Mouse (Mus musculus): ENCODE measurements around the gene Agtrap. TPM values are rescaled to one million over a fixed set of nuclear protein-coding genes. Genes with fewer than 3 reads are reported as not detected.

Agtrap gene
- polyA plus RNA-seq, 1 experiment, result 34.7 TPM

DNA sequence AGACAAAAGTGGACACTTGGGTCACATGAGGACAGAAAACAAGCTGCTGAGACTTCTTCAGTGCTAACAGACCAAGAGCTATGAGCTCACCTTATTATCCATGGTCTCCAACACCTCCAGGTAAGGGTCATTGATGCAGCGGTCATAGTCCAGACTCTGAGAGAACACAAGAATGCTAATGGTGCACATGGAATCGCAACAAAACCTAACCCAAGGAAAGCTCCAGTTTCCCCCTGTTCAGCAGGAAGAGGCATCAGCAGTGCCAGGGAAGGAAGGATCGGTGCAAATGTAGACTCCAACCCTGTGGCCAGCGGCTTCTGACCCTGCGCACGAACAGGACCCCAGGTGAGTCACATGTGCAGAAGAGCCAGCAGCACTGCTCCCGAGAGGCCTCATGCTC is 58.5 kb downstream of the Agtrap start:
- no peak overlapping the region for H3K27ac ChIP-seq (ENCODE audit: insufficient read depth, low read depth, low read length)
- peaks cover 2% of the 10 kb centered on the region; the same call in 1 of the 2 replicates for H3K4me1 ChIP-seq (ENCODE audit: control insufficient read depth, insufficient read depth, low read length)
- no peak for TF ChIP-seq CTCF (IDR thresholded peaks at IDR 0.05; ENCODE audit: low read depth, low read length)
- no peak for TF ChIP-seq POLR2A (IDR thresholded peaks at IDR 0.05; ENCODE audit: borderline replicate concordance, low read depth, low read length)
- no peak overlapping the region for H3K4me3 ChIP-seq (ENCODE audit: insufficient read depth, low read length)

Other genes starting within 250 kb of the Agtrap start
- gene Zfp933, start 239.7 kb downstream of the Agtrap start, polyA plus RNA-seq (2012; ENCODE audit: insufficient read depth, insufficient read length, missing spikeins), result 8.9 and 13.4 TPM in 2 replicates
- 37.6 and 37.7 TPM in 2 replicates for gene Miip, start 219.2 kb downstream of the Agtrap start, polyA plus RNA-seq (2012; ENCODE audit: insufficient read depth, insufficient read length, missing spikeins)
- gene Fv1, start 219.1 kb downstream of the Agtrap start, polyA plus RNA-seq (2012; ENCODE audit: insufficient read depth, insufficient read length, missing spikeins), result 2.2 and 2.9 TPM in 2 replicates
- 21.6 and 25.6 TPM in 2 replicates for gene Mfn2, start 183.3 kb downstream of the Agtrap start, polyA plus RNA-seq (2012; ENCODE audit: insufficient read depth, insufficient read length, missing spikeins)
- gene Plod1, start 151.3 kb downstream of the Agtrap start, polyA plus RNA-seq (2012; ENCODE audit: insufficient read depth, insufficient read length, missing spikeins), result 95.3 and 101 TPM in 2 replicates
- 57.5 and 59.0 TPM in 2 replicates for gene 2510039O18Rik, start 147.1 kb downstream of the Agtrap start, polyA plus RNA-seq (2012; ENCODE audit: insufficient read depth, insufficient read length, missing spikeins)
- gene Nppb, start 102.2 kb downstream of the Agtrap start, polyA plus RNA-seq (2012; ENCODE audit: insufficient read depth, insufficient read length, missing spikeins), result not detected in 2 replicates
- gene Nppa, start 87.3 kb downstream of the Agtrap start, polyA plus RNA-seq (2012; ENCODE audit: insufficient read depth, insufficient read length, missing spikeins), result not detected in 2 replicates
- gene Clcn6, start 49.2 kb downstream of the Agtrap start, polyA plus RNA-seq (2012; ENCODE audit: insufficient read depth, insufficient read length, missing spikeins), result 8.2 and 9.0 TPM in 2 replicates
- 59.0 and 67.2 TPM in 2 replicates for gene Mthfr, start 49.0 kb downstream of the Agtrap start, polyA plus RNA-seq (2012; ENCODE audit: insufficient read depth, insufficient read length, missing spikeins)
- gene Mad2l2, start 42.4 kb upstream of the Agtrap start, polyA plus RNA-seq (2012; ENCODE audit: insufficient read depth, insufficient read length, missing spikeins), result 30.5 and 30.6 TPM in 2 replicates
- 0.20 TPM in 1 of 2 replicates, not detected in the other for gene Draxin, start 42.7 kb upstream of the Agtrap start, polyA plus RNA-seq (2012; ENCODE audit: insufficient read depth, insufficient read length, missing spikeins)
- 34.9 and 37.8 TPM in 2 replicates for gene Fbxo6, start 64.1 kb upstream of the Agtrap start, polyA plus RNA-seq (2012; ENCODE audit: insufficient read depth, insufficient read length, missing spikeins)
- 5.9 and 8.3 TPM in 2 replicates for gene Fbxo44, start 72.5 kb upstream of the Agtrap start, polyA plus RNA-seq (2012; ENCODE audit: insufficient read depth, insufficient read length, missing spikeins)
- gene Fbxo2, start 72.6 kb upstream of the Agtrap start, polyA plus RNA-seq (2012; ENCODE audit: insufficient read depth, insufficient read length, missing spikeins), result 0.43 TPM in 1 of 2 replicates, not detected in the other
- gene Disp3, start 199.9 kb upstream of the Agtrap start, polyA plus RNA-seq (2012; ENCODE audit: insufficient read depth, insufficient read length, missing spikeins), result not detected in 2 replicates